Mouse (Mus musculus) hindbrain, embryonic 11.5 days (tissue): ENCODE measurements around the gene Schip1. TPM values are rescaled to one million over a fixed set of nuclear protein-coding genes. Genes with fewer than 3 reads are reported as not detected.

Source experiments
- ATAC-seq: fragments of 200-750 bp; cut with Nextera tagmentation; 2 replicates; pipeline ENCODE4 v1.8.0; 2017; ENCODE audit warnings: mild to moderate bottlenecking, moderate TSS enrichment, moderate library complexity; ENCODE audit not compliant: low FRiP score
- DNase-seq: peaks from one replicate; pipeline ENCODE4 v3.0.0-alpha.2; 2015; ENCODE audit warnings: low spot score
- H3K27ac ChIP-seq: fragments of 300-500 bp; sonication (generic); 2 replicates; pipeline ENCODE4 v1.5.1; 2014; ENCODE audit warnings: mild to moderate bottlenecking, low read depth, low read length
- H3K27me3 ChIP-seq: fragments of 300-500 bp; sonication (generic); 2 replicates; pipeline ENCODE4 v1.6.1; 2014; ENCODE audit warnings: mild to moderate bottlenecking, low read length, moderate library complexity, mixed read lengths; ENCODE audit not compliant: control insufficient read depth, insufficient read depth
- H3K36me3 ChIP-seq: fragments of 300-500 bp; sonication (generic); 2 replicates; pipeline ENCODE4 v1.6.1; 2014; ENCODE audit warnings: mild to moderate bottlenecking, low read length, moderate library complexity, mixed read lengths; ENCODE audit not compliant: control insufficient read depth, insufficient read depth
- H3K4me1 ChIP-seq: fragments of 300-500 bp; sonication (generic); replicated peaks from 2 replicates; pipeline ENCODE4 v1.6.1; 2014; ENCODE audit warnings: low read length, mixed read lengths; ENCODE audit not compliant: control insufficient read depth, insufficient read depth
- H3K4me2 ChIP-seq: fragments of 300-500 bp; sonication (generic); replicated peaks from 2 replicates; pipeline ENCODE4 v1.6.1; 2014; ENCODE audit warnings: mild to moderate bottlenecking, low read depth, low read length
- H3K4me3 ChIP-seq: fragments of 300-500 bp; sonication (generic); 2 replicates; pipeline ENCODE4 v1.5.1; 2014; ENCODE audit warnings: low read depth, low read length
- H3K9ac ChIP-seq: fragments of 300-500 bp; sonication (generic); 2 replicates; pipeline ENCODE4 v1.6.1; 2014; ENCODE audit warnings: low read depth, low read length
- H3K9me3 ChIP-seq: fragments of 300-500 bp; sonication (generic); 2 replicates; pipeline ENCODE4 v1.6.1; 2016; ENCODE audit warnings: low read length; ENCODE audit not compliant: control insufficient read depth
- WGBS: fragments of 180-500 bp; shearing (Covaris S2); extraction: QIAGEN DNeasy Blood & Tissue Kit; methylation state at CpG from one replicate; pipeline ENCODE4 v1.1.7; 2014; 5-methylcytosine and 5-hydroxymethylcytosine counted together
- polyA plus RNA-seq: library from polyadenylated mRNA; unstranded; fragments of >200 nt; fragmentation: Nextera tagmentation; extraction: Ambion mirVana; gene quantifications from 2 replicates; pipeline ENCODE4 v1.2.1, GENCODE M21; 2014

Schip1 gene
- polyA plus RNA-seq, 1 experiment from 2014 or later, result 115 TPM

- Histone ChIP-seq H3K4me3 (no peak overlapping the region), H3K36me3 (no peaks in the 10 kb centered on the region), H3K27ac (no peak overlapping the region), H3K9ac (no peak overlapping the region), H3K27me3 (no peaks in the 10 kb centered on the region), H3K4me1 (no peaks in the 10 kb centered on the region), H3K4me2 (no peak overlapping the region), H3K9me3 (no peaks in the 10 kb centered on the region)
- no peak for ATAC-seq
- 94% methylated on average over 5 of the region's 5 CpGs for WGBS
- DNase-seq, result no peak
Measured at GRCm38 (mm10) chr3:68518586-68518985, 454.0 kb downstream of the Schip1 start.

- no peak overlapping the region for H3K9ac ChIP-seq
- H3K27me3 ChIP-seq, result no peaks in the 10 kb centered on the region
- no peak overlapping the region for H3K4me2 ChIP-seq
- no peaks in the 10 kb centered on the region for H3K4me1 ChIP-seq
- ATAC-seq (no peak), DNase-seq (no peak)
- H3K9me3 ChIP-seq, result no peaks in the 10 kb centered on the region
- no peaks in the 10 kb centered on the region for H3K36me3 ChIP-seq
- 92% methylated on average over 10 of the region's 10 CpGs for WGBS
- H3K4me3 ChIP-seq, result no peak overlapping the region
- H3K27ac ChIP-seq, result no peak overlapping the region
Measured at GRCm38 (mm10) chr3:68525361-68525878, 460.8 kb downstream of the Schip1 start.

GRCm38 (mm10) chr3:68526416-68526815 lies 461.8 kb downstream of the Schip1 start:
- Histone ChIP-seq H3K27ac (no peak overlapping the region), H3K9me3 (no peaks in the 10 kb centered on the region), H3K4me2 (no peak overlapping the region), H3K4me1 (no peaks in the 10 kb centered on the region), H3K4me3 (no peak overlapping the region), H3K36me3 (no peaks in the 10 kb centered on the region), H3K9ac (no peak overlapping the region), H3K27me3 (no peaks in the 10 kb centered on the region)
- 54% methylated on average over 4 of the region's 4 CpGs for WGBS
- DNase-seq (no peak), ATAC-seq (no peak)

GRCm38 (mm10) chr3:68527182-68527581 lies 462.6 kb downstream of the Schip1 start:
- 0 out of 2 replicates have a peak, but pooled peaks have one; percentile 61 for ATAC-seq
- 67% methylated on average over 4 of the region's 4 CpGs for WGBS
- no peaks in the 10 kb centered on the region for H3K27me3 ChIP-seq

GRCm38 (mm10) chr3:68531908-68532307 lies 467.3 kb downstream of the Schip1 start:
- Histone ChIP-seq H3K9ac (no peak overlapping the region), H3K36me3 (no peaks in the 10 kb centered on the region), H3K4me1 (no peaks in the 10 kb centered on the region), H3K27me3 (no peaks in the 10 kb centered on the region), H3K27ac (no peak overlapping the region), H3K4me3 (no peak overlapping the region), H3K4me2 (no peak overlapping the region), H3K9me3 (no peaks in the 10 kb centered on the region)
- WGBS, result 92% methylated on average over 4 of the region's 4 CpGs
- no peak for DNase-seq
- no peak for ATAC-seq

More at GRCm38 (mm10) chr3:68527182-68527581, 462.6 kb downstream of the Schip1 start:
- no peak overlapping the region for H3K4me3 ChIP-seq
- no peaks in the 10 kb centered on the region for H3K4me1 ChIP-seq
- no peak overlapping the region for H3K27ac ChIP-seq
- H3K36me3 ChIP-seq, result no peaks in the 10 kb centered on the region
- H3K9me3 ChIP-seq, result no peaks in the 10 kb centered on the region
- no peak for DNase-seq
- no peak overlapping the region for H3K9ac ChIP-seq
- no peak overlapping the region for H3K4me2 ChIP-seq

GRCm38 (mm10) chr3:68534571-68535051 lies 470.0 kb downstream of the Schip1 start:
- H3K9me3 ChIP-seq, result no peaks in the 10 kb centered on the region
- WGBS, result 18% methylated on average over 6 of the region's 7 CpGs
- H3K4me1 ChIP-seq, result no peaks in the 10 kb centered on the region
- no peak overlapping the region for H3K27ac ChIP-seq
- H3K4me3 ChIP-seq, result no peak overlapping the region
- no peak for ATAC-seq
- no peak overlapping the region for H3K9ac ChIP-seq
- H3K36me3 ChIP-seq, result no peaks in the 10 kb centered on the region
- no peak overlapping the region for H3K4me2 ChIP-seq
- DNase-seq, result no peak
- no peaks in the 10 kb centered on the region for H3K27me3 ChIP-seq

GRCm38 (mm10) chr3:68535160-68535728 lies 470.6 kb downstream of the Schip1 start:
- DNase-seq (no peak), ATAC-seq (no peak)
- no peak overlapping the region for H3K4me2 ChIP-seq
- no peak overlapping the region for H3K4me3 ChIP-seq
- H3K9ac ChIP-seq, result no peak overlapping the region
- 75% methylated on average over 7 of the region's 7 CpGs for WGBS
- H3K27ac ChIP-seq, result no peak overlapping the region
- no peaks in the 10 kb centered on the region for H3K27me3 ChIP-seq
- no peaks in the 10 kb centered on the region for H3K4me1 ChIP-seq
- H3K9me3 ChIP-seq, result no peaks in the 10 kb centered on the region
- no peaks in the 10 kb centered on the region for H3K36me3 ChIP-seq

GRCm38 (mm10) chr3:68536071-68536470 lies 471.5 kb downstream of the Schip1 start:
- Histone ChIP-seq H3K4me2 (no peak overlapping the region), H3K9me3 (no peaks in the 10 kb centered on the region), H3K4me1 (no peaks in the 10 kb centered on the region), H3K9ac (no peak overlapping the region), H3K36me3 (no peaks in the 10 kb centered on the region), H3K4me3 (no peak overlapping the region), H3K27me3 (no peaks in the 10 kb centered on the region), H3K27ac (no peak overlapping the region)
- no peak for ATAC-seq
- 45% methylated on average over 3 of the region's 3 CpGs for WGBS
- DNase-seq, result no peak

GRCm38 (mm10) chr3:68541688-68542087 lies 477.1 kb downstream of the Schip1 start:
- Histone ChIP-seq H3K4me1 (no peaks in the 10 kb centered on the region), H3K4me2 (no peak overlapping the region), H3K36me3 (no peaks in the 10 kb centered on the region), H3K9ac (no peak overlapping the region), H3K4me3 (no peak overlapping the region), H3K27me3 (no peaks in the 10 kb centered on the region), H3K9me3 (no peaks in the 10 kb centered on the region), H3K27ac (no peak overlapping the region)
- 88% methylated on average over 8 of the region's 8 CpGs for WGBS
- ATAC-seq (no peak), DNase-seq (no peak)
